Mouse (Mus musculus): ENCODE measurements around the gene Erf. TPM values are rescaled to one million over a fixed set of nuclear protein-coding genes. Genes with fewer than 3 reads are reported as not detected.

The Erf gene
- polyA plus RNA-seq, 1 experiment, result 37.1 TPM

GRCm38 (mm10) chr7:25249314-25250140 lies 1.0 kb downstream of the Erf start:
- Histone ChIP-seq H3K4me1 (ENCODE audit: control insufficient read depth, insufficient read depth, insufficient read length, low read length) (peaks cover 14% of the 10 kb centered on the region), H3K27ac (ENCODE audit: insufficient read depth, low read depth, low read length) (peak overlapping the region; percentile 87), H3K27me3 (ENCODE audit: control insufficient read depth, insufficient read depth, low read length) (no peaks in the 10 kb centered on the region), H3K4me3 (ENCODE audit: low read depth, low read length) (peak overlapping the region; percentile 82), H3K36me3 (ENCODE audit: control insufficient read depth, insufficient read depth, low read length) (peaks cover 11% of the 10 kb centered on the region)
- no peak for TF ChIP-seq CTCF (IDR thresholded peaks at IDR 0.05; ENCODE audit: extremely low read depth, insufficient read length, insufficient replicate concordance, low read depth, low read length)
- no peak for TF ChIP-seq POLR2A (IDR thresholded peaks at IDR 0.05; ENCODE audit: low read depth, low read length)
- 2% methylated on average over 64 of the region's 73 CpGs for WGBS

- H3K27ac ChIP-seq (ENCODE audit: insufficient read depth, low read depth, low read length), result peak overlapping the region; percentile 87
- no peak for TF ChIP-seq POLR2A (IDR thresholded peaks at IDR 0.05; ENCODE audit: low read depth, low read length)
- TF ChIP-seq CTCF (IDR thresholded peaks at IDR 0.05; ENCODE audit: extremely low read depth, insufficient read length, insufficient replicate concordance, low read depth, low read length), result no peak
- WGBS, result under 1% methylated on average over 25 of the region's 25 CpGs
- H3K27me3 ChIP-seq (ENCODE audit: control insufficient read depth, insufficient read depth, low read length), result no peaks in the 10 kb centered on the region
- H3K36me3 ChIP-seq (ENCODE audit: control insufficient read depth, insufficient read depth, low read length), result peaks cover 11% of the 10 kb centered on the region
- peaks cover 14% of the 10 kb centered on the region for H3K4me1 ChIP-seq (ENCODE audit: control insufficient read depth, insufficient read depth, insufficient read length, low read length)
- H3K4me3 ChIP-seq (ENCODE audit: low read depth, low read length), result peak overlapping the region; percentile 82
Measured at GRCm38 (mm10) chr7:25248846-25249313, 1.7 kb downstream of the Erf start.

GRCm38 (mm10) chr7:25248018-25248647 lies 2.4 kb downstream of the Erf start:
- Histone ChIP-seq H3K4me1 (ENCODE audit: control insufficient read depth, insufficient read depth, insufficient read length, low read length) (peaks cover 14% of the 10 kb centered on the region), H3K36me3 (ENCODE audit: control insufficient read depth, insufficient read depth, low read length) (peaks cover 11% of the 10 kb centered on the region), H3K27me3 (ENCODE audit: control insufficient read depth, insufficient read depth, low read length) (no peaks in the 10 kb centered on the region), H3K27ac (ENCODE audit: insufficient read depth, low read depth, low read length) (peak overlapping the region; percentile 32), H3K4me3 (ENCODE audit: low read depth, low read length) (peak overlapping the region; percentile 82)
- TF ChIP-seq POLR2A (IDR thresholded peaks at IDR 0.05; ENCODE audit: low read depth, low read length) (no peak), CTCF (IDR thresholded peaks at IDR 0.05; ENCODE audit: extremely low read depth, insufficient read length, insufficient replicate concordance, low read depth, low read length) (no peak)
- 13% methylated on average over 18 of the region's 18 CpGs for WGBS

GRCm38 (mm10) chr7:25247498-25247897 lies 3.1 kb downstream of the Erf start:
- 21% methylated on average over 3 of the region's 3 CpGs for WGBS
- H3K36me3 ChIP-seq (ENCODE audit: control insufficient read depth, insufficient read depth, low read length), result peaks cover 11% of the 10 kb centered on the region
- TF ChIP-seq CTCF (IDR thresholded peaks at IDR 0.05; ENCODE audit: extremely low read depth, insufficient read length, insufficient replicate concordance, low read depth, low read length) (no peak), POLR2A (IDR thresholded peaks at IDR 0.05; ENCODE audit: low read depth, low read length) (no peak)
- no peaks in the 10 kb centered on the region for H3K27me3 ChIP-seq (ENCODE audit: control insufficient read depth, insufficient read depth, low read length)
- H3K27ac ChIP-seq (ENCODE audit: insufficient read depth, low read depth, low read length), result 0 out of 2 replicates have a peak overlapping the region, but pooled peaks have one; percentile 12
- H3K4me1 ChIP-seq (ENCODE audit: control insufficient read depth, insufficient read depth, insufficient read length, low read length), result peaks cover 14% of the 10 kb centered on the region
- H3K4me3 ChIP-seq (ENCODE audit: low read depth, low read length), result no peak overlapping the region; the same call in 1 of the 2 replicates

GRCm38 (mm10) chr7:25246759-25247137 lies 3.8 kb downstream of the Erf start:
- peaks cover 14% of the 10 kb centered on the region for H3K4me1 ChIP-seq (ENCODE audit: control insufficient read depth, insufficient read depth, insufficient read length, low read length)
- no peak overlapping the region for H3K4me3 ChIP-seq (ENCODE audit: low read depth, low read length)
- H3K27me3 ChIP-seq (ENCODE audit: control insufficient read depth, insufficient read depth, low read length), result no peaks in the 10 kb centered on the region
- peaks cover 11% of the 10 kb centered on the region for H3K36me3 ChIP-seq (ENCODE audit: control insufficient read depth, insufficient read depth, low read length)
- WGBS, result 43% methylated on average over 4 of the region's 4 CpGs
- TF ChIP-seq POLR2A (IDR thresholded peaks at IDR 0.05; ENCODE audit: low read depth, low read length) (no peak), CTCF (IDR thresholded peaks at IDR 0.05; ENCODE audit: extremely low read depth, insufficient read length, insufficient replicate concordance, low read depth, low read length) (no peak)
- peak overlapping the region; percentile 21; the same call in 1 of the 2 replicates for H3K27ac ChIP-seq (ENCODE audit: insufficient read depth, low read depth, low read length)

GRCm38 (mm10) chr7:25246079-25246758 lies 4.3 kb downstream of the Erf start:
- peaks cover 13% of the 10 kb centered on the region for H3K4me1 ChIP-seq (ENCODE audit: control insufficient read depth, insufficient read depth, insufficient read length, low read length)
- H3K27me3 ChIP-seq (ENCODE audit: control insufficient read depth, insufficient read depth, low read length), result no peaks in the 10 kb centered on the region
- H3K27ac ChIP-seq (ENCODE audit: insufficient read depth, low read depth, low read length), result peak overlapping the region; percentile 21; the same call in 1 of the 2 replicates
- H3K36me3 ChIP-seq (ENCODE audit: control insufficient read depth, insufficient read depth, low read length), result peaks cover 11% of the 10 kb centered on the region
- no peak overlapping the region for H3K4me3 ChIP-seq (ENCODE audit: low read depth, low read length)
- no peak for TF ChIP-seq CTCF (IDR thresholded peaks at IDR 0.05; ENCODE audit: extremely low read depth, insufficient read length, insufficient replicate concordance, low read depth, low read length)
- TF ChIP-seq POLR2A (IDR thresholded peaks at IDR 0.05; ENCODE audit: low read depth, low read length), result no peak
- 39% methylated on average over 20 of the region's 20 CpGs for WGBS

Measured in small intestine, adult 2 months (tissue).